Mouse (Mus musculus) embryo, embryonic 11.5 days (tissue): ENCODE data around the gene Ptpn21.
A peak's percentile ranks its signal among the peaks of the same experiment; 100 is the strongest.

Experiments used
- DNase-seq: peaks from one replicate; pipeline ENCODE4 v3.0.0-alpha.2; 2012; ENCODE audit warnings: low read depth, low spot score

Gene Ptpn21

DNA sequence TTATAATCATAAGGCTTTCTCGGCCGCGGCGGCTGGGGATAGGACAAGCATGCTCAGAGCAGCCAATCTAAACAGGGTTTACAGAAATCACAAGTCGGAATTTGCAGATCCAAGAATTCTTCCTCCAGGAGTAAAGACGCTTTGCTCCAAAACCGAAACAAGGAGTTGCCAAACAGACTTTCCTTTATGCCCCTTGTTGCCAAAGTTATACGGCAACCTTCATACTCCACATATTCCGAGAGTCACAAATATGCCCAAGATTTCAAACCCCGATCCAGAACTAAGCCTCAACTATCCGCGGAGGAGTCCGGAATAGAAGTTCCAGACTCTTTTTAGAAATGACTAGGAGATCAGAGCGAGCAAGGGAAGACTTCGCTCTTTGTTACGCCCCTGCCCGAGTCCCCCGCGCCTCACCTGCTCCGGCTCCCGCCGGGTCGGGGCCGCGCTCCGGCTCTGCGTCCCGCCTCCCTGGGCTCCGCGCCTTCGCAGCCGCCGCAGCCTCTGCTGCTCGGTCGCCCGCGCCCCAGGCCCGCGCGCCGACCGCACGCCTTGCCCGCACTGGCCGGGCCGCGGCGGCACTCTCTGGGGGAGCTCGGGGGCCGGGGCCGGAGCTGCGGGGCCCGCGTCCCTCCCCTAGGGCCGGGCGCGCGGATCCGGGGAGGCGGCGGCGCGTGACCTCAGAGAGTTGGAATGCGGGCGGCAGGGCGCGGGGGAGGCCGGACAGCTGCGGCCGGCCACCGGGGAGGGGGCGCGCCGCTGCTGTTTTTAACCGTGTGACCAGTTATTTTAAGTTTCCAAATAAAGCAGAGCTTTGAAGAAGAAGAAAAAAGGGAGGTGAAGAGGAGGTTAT, at the start of gene Ptpn21:
Gene Ptpn21, minus strand, starts transcription at position 455 of the 850 bp plus-strand sequence.
- no peak for DNase-seq

DNA sequence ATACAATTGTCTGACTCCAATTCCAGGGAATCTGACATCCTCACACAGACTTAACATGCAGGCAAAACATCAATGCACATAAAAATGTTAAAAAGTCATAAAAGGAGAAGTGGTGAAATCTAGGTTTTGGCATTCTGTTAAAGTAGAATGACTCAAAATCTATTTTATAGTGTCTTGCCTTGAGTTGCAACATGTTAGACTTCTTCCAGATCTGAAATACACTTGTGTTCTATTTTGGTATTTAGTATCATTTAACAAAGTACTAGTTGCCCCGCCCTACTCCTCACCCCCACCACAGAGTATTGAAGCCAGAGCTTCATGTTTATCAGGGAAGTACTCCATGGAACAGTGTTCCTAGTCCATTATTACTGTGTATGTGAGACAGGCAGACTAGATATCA, 47.0 kb upstream of the Ptpn21 start:
- no peak for DNase-seq

DNA sequence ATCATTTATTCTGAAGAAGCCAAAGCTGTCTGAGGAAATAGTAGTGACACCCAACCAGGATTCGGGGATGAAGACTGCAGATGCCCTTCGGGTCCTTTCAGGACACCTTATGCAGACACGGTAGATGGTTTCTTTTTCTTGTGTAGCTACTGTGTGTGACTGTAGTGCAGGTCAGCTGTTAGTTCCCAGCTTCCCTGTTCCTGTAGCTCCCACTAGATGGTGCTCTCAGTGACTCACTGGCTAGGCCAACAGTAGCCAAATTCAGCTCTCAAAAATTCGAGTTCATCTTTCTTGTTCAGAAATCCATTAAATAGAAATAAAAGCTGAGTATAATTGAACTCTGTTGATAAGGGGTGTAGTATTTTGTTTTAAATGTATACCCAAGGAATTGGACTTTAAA, 41.9 kb upstream of the Ptpn21 start:
- peak; percentile 9 for DNase-seq

DNA sequence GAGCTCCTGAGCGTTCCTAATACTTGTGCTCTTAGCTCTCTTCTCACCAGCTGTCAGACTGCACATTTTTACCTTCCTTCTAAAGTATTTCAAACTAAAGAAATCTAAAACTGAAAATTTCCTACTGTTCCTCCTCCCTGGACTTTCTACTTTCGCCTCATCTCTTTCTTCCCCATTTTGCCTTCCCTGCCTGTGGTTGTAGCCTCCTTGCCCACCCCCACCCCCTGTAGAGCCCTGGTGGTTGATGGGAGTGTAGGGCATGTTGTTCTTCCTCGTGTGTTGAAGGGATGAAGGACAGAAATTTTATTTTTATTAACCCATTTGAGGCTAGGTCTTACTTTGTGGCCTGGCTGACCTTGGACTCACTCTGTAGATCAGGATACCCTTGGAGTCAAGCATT, 40.3 kb upstream of the Ptpn21 start:
- no peak for DNase-seq

DNA sequence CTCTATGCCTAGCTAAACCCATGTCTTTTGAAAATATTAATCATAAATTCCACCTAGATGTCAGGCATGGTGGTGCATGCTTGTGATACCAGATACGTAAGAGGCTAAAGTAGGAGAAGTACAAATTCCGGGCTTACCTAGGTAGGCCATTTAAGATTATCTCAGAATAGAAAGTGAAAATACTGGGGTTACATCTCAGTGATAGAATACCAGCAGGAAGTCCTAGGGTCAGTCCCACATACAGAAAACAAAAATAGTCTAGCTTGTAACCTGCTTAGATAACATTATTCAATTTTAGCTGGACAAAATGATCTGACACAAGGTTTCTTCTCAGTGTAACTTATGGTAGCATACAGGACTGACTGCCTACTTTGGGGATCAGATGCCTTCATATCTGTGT, 29.0 kb upstream of the Ptpn21 start:
- no peak for DNase-seq

DNA sequence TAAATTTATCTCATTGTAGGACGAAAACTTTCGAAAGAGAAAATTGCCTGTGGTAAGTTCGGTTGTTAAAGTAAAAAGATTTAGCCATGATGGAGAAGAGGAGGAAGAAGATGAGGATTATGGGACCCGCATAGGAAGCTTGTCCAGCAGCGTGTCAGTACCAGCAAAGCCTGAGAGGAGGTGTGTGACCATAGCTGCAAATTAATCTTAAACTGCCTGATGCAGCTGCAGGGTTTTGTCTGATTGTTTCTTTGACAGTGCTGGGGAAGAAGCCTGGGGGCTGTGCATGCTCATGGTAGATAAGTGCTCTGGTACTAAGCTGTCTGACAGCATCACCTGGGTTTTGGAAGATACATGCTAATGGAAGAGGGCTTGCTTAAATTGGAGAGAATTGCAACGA, 22.5 kb upstream of the Ptpn21 start:
- no peak for DNase-seq

DNA sequence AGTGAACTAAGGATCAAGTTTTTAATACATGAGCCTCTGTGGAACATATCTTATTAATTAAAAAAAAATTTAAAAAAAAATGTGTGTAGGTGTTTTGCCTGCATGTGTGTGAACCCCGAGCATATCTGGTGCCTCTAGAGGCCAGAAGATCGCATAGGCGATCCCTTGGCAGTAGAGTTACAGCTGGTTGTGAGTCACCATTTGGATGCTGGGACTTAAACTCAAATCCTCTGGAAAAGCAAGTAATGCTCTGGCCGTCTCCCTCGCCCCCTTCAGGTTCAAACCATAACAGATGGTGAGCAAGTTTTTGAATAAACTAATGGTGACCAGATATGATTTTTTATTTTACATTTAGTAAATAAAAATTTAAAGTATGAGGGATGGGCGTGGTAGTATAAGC, 20.4 kb upstream of the Ptpn21 start:
- no peak for DNase-seq

DNA sequence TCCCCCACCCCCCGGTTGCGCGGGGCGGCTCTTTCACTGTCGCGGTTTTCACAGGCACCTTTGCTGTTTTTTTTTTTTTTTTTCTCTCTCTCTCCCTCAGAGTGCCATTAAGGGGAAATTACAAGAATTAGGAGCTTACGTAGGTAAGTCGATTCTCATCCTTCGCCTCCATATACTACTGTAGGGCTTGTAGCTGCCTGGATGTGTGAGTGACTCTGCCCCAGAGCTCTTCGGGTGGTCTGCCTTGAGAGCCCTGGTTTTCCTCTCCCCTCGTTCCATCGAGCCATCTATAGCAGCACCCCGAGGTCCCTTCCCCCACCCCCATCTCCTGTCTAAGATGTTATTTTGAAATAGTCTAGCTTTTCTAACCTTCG, 10.2 kb upstream of the Ptpn21 start:
- DNase-seq = no peak

DNA sequence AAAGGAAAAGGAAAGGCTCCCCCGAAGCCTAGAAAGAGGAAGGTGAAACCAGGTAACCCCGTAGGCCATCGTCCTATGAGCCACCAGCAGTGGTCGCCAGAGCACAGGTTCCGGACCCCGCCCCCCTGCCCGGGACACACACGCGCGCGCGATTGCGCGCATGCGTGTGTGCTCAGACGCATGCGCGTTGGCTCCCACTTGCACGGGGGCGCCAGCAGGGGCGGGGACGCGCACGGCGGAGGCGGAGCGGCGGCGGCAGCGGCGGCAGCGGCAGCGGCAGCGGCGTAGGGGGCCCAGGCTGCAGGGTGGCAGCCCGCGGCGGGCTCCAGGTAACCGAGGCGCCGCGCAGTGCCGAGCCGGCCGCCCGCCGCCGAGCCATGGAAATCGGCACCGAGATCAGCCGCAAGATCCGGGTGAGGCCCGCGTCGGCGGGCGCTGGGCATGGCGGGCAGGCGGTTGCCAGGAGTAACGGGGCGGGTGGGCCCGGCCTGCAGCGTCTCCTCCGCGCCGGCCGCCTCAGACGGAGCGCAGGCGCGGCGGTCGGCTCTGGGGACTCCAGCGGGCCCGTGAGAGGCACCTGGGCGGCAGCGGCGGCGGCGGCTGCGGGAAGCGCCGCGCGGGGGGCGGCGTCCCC, 9.7 kb upstream of the Ptpn21 start, which contains the start of gene Zc3h14:
Gene Zc3h14, plus strand, starts transcription at position 219 of the 634 bp plus-strand sequence.
- peak; percentile 95 for DNase-seq

DNA sequence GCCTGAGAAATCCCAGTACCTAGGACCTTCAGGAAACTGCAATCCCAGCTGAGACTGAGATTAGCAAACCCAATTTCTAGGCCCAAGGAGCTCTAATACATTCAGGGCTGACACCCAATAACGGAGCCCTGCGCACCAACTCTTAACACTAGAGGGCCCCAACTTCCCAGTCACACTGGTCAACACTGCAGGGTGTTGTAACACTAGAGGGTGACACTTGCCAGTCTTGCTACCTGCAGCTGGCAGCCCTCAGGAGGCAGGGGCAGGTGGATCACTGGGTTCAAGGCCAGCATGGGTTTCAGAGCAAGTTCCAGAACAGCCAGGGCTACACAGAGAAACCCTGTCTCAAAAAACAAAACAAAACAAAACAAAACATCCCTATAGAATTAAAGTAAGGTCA, 8.9 kb upstream of the Ptpn21 start:
- no peak for DNase-seq

DNA sequence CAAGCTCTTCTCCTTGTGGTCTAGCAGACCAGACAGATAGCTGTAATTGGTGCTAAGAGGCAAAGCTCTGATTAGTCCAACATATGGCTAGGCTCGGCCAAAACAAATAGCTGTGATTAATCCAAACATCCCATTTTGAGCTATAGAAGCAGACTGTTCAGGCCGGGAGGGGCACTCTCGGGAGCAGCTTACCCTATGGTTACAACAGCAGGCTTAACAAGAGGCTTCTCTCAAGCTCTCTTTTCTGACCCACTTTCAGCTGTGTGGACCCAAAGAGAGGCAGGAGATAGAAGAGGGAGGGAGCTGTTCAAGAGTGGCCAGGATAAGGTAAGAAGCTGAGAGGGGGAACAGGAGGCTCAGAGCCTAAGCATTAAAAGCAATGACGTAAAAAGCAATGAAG, 8.4 kb upstream of the Ptpn21 start:
- no peak for DNase-seq

DNA sequence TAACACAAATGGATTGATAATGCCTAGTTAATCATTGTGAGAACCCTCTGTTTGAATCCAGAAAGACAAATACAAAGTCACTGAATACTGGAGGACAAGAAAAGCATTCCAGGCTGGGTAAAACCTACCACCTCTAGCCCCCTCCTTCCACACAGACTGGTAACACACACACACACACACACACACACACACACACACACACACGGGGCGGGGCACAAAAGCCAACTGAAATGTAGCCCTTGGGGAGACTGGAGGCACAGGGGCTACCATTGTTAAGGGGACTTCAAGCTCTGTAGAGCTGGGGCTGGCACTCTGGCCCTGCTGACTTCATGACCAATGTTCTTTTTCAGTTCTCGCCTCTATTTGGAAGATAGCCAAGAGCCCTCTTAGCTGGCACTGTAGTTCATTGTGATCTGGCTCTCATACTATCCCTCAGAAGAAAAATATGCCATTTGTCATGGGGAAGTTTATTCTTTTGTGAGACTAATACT, 3.9 kb upstream of the Ptpn21 start:
- DNase-seq = no peak

DNA sequence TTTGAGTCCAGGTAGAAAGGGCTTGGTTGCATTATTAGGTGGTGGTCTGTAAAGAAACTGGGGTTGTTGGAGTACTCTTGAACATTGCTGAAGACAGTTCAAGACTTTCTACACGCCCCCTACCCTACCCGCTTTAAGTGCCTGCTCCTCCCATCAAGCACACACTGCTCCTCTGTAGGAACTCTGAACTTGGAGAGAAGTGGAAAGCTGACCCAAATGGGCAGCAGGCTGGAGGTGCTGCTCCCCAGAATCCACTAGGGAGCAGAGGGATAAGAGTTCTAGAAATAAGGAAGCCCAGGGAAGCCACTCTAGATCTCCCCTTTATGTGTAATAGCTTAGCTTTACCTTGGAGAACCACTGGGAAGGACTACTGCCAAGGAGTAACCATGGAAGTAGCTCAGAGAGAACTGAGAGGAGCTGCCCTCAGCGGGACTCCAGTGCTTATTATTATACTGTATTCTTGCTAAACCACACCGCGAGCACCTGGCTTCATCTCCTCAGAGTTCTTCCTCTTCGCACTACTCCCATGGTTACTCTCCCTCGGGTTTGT, 671 bp upstream of the Ptpn21 start:
- no peak for DNase-seq

DNA sequence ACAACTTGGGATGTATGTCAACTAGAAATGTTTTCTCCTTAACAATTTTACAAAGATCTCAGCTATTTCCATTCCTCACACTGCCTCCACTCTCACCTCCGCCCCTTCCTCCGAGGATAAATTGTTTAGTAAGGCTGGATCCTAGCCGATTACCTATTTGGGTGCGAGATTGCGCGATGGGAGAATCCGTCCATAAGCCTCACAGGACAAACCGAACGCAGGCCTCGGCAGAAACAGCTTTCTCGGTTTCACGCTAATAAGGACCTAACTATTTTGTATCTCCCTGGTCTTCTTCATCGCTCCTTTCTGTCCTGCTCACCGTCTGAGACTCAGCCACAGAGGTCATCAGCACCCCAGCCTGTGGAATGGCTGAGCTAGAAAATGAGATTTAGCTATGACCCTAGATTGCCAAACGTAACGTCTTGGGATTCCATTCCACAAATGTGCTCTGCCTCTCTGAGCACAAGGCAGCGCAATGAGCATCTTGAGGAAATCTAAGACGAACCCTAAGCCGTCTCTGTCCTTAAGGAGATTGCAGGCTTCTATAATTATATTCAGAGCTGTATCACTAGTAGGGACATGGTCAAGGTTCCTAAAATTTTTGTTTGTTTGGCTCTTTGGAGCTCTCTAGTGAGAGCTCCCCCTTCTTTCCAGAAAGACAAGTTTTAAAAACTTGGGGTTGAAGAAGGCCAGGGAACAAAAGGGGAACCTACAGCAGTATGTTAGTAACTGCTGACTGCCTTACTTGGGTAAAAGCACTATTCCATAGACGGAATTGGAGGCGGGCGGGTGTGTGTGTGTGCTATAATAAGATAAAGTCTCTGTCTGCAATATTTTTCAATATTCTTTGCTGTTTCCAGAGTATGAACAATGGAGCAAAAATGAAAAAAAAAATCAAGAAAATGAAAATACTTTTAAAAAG, 2.1 kb downstream of the Ptpn21 start:
- DNase-seq = no peak

DNA sequence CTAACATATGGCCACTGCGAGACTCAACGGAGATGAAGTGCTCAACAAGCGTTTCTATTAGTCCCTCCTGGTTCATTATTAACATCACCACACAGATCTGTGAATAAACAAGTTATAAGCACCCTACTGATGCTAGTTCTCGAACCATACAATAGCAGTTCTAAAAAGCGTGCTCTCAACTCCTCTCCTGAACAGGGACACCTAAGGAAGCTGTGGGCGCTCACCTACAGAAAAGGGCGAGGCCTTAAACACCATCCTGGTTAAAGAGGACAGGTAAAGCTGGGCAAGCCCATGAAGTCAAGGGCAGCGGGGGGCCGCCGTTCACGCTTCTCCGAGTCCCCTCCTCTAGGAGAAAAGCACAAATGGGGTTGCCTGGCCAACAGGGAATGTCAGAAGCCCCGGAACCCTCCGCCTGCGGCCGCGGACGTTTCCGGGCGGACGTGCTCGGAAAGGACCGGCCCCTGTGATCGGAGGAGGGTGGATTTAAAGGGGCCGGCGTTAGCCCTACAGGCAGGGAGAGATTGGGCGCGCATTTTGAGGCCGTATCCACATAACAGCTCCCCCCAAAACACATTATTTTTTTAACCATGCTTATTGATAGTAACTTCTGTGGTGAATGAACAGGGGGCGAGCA, 2.8 kb downstream of the Ptpn21 start:
- DNase-seq = peak; percentile 69

DNA sequence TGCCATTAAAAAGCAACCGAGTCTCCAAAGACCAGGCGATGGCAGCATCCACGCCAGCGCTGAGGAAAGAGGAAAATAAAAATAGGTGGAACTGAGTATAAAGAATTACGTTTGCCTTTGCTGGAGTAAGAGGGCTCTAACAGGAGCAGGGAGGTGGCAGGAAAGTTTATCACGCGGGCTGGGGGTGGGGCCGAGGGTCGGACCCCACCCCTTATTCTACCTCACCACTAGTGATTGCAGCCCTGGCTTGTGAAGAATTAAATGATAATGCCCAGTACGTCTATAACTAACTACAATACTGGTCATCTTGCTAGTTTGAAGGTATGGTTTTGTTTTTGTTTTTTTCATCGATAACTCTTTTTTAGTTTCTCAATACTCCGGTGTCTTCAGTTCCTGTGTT, 3.4 kb downstream of the Ptpn21 start:
- no peak for DNase-seq

DNA sequence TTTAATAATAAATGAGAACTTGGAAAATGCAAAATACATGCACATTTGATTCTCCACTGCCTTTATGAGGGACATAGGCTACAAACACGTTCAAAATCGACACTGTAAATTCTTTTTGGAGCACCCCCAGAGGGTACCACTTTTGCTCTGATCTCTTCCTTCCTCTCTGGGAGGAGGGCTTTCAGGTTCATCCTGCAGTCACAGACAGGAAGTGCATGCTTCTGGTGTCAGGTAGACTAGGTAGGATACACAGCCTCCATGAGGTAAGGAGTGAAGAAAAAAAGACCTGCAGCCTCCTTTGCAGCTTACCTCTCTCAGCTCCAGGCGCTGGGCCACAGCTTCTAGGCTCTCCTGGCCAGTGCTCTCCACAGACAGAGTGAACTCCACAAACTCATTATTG, 4.0 kb downstream of the Ptpn21 start:
- no peak for DNase-seq

DNA sequence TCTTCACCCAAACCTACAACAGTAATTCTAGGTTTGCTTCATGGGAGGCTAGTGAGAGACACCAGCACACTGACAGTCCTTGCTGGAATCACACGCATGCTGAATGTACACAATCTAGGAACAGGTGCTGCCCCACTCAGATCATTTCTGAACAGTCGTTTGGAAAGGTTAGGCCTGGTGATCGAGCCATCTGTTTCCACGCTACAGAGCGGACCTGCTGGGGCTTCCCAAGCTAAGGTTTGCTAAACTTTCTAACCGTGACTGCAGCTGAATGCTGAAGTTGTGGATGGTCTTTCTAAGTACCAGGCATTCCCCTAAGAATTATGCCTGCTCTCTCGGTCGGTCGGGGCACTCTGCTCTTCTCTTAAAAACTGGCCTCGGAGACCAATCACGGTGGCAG, 6.5 kb downstream of the Ptpn21 start:
- no peak for DNase-seq

DNA sequence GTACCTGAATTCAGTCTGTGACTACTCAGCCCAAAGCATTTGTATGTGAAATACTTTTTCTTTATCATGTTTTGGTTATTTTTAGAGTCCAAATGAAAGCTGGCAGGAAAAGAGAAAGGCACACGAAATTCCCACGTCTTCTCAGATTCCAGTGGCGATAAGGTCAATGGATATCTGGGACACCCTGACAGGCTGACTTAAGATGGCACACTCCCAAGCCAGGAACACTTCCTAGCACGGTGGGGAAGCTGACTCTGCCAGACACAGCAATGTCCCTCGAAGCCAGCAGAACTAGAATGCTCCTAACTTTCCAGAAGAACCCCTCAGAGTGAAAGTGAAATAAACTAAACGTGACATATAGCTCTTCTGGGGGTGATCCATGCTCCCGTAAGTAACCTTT, 10.0 kb downstream of the Ptpn21 start:
- DNase-seq = no peak

DNA sequence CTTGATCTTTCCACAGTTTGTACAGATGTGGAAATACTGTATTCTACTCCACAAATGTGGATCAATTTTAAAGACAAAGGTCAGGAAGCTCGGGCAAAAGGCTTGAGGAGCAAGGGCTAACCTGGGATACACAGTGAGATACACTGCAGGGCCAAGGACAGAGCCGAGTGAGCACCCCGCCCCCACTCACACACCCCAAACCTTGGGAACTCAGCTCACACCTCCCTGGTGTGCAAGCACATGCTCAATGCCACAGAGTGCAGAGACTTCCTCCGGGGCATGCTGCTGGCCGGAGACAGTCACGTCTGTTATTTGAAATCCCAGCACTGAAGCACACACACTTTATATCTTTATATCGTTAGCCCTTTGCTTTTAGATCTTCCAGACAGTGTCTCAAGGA, 11.1 kb downstream of the Ptpn21 start:
- DNase-seq = no peak

DNA sequence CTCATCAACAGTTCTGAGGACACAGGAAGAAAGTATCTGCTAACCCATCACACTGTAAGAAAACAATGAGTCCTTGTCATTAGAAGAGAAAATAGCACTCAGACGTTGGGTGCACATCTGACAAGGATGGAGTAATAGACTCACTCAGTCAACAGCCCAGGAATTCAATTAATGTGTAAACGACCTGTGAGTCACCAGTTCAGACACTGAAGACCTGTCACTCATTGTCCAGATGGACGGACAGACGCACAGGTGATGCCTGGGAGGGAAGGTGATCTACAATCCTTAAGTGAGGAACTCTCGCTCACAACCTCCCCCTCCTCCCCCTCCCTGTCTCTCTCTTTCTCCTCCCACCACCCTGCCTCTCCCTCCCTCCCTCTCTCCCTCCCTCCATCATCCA, 12.2 kb downstream of the Ptpn21 start:
- DNase-seq = no peak
